Mouse (Mus musculus): ENCODE results near the gene 1700024G13Rik. TPM values are rescaled to one million over a fixed set of nuclear protein-coding genes. Genes with fewer than 3 reads are reported as not detected.

1700024G13Rik gene
- polyA plus RNA-seq (2012; rRNA removed; ENCODE audit: low replicate concordance), result not detected in 2 replicates

DNA sequence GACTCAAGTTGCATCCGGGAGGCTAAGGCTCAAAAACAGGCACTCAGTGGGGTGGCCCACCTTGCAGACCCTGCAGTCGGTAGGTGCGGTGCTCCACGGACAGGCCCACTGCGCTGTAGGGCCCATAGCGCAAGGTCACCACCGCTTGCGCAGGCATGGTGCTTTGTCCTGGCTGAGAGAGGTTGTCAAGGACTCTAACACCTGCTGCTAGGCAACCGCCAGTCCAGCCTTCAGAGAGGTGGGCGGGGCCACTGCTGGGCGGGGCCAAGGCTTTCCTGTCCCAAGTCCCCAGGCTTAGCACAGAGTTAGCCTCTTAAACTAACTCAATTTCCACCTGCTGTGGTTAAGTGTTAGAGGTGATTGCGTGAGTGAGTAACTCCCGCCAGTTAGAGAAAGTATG is at the start of gene 1700024G13Rik:
Gene 1700024G13Rik, minus strand, starts transcription at position 196 of the 400 bp plus-strand sequence.

Other genes with a start within 250 kb of the 1700024G13Rik start
- not detected in 2 replicates for gene Msmb, start 246.4 kb downstream of the 1700024G13Rik start, polyA plus RNA-seq (2012; rRNA removed; ENCODE audit: low replicate concordance)
- 93.0 and 112 TPM in 2 replicates for gene Ncoa4, start 228.5 kb downstream of the 1700024G13Rik start, polyA plus RNA-seq (2012; rRNA removed; ENCODE audit: low replicate concordance)
- gene Timm23, start 186.5 kb downstream of the 1700024G13Rik start, polyA plus RNA-seq (2012; rRNA removed; ENCODE audit: low replicate concordance), result 199 and 255 TPM in 2 replicates
- 5.8 and 10.2 TPM in 2 replicates for gene Parg, start 186.4 kb downstream of the 1700024G13Rik start, polyA plus RNA-seq (2012; rRNA removed; ENCODE audit: low replicate concordance)
- 0.82 and 15.3 TPM in 2 replicates for gene Ogdhl, start 66.4 kb downstream of the 1700024G13Rik start, polyA plus RNA-seq (2012; rRNA removed; ENCODE audit: low replicate concordance)
- not detected in 2 replicates for gene Slc18a3, start 76.5 kb upstream of the 1700024G13Rik start, polyA plus RNA-seq (2012; rRNA removed; ENCODE audit: low replicate concordance)
- not detected in 2 replicates for gene Chat, start 77.6 kb upstream of the 1700024G13Rik start, polyA plus RNA-seq (2012; rRNA removed; ENCODE audit: low replicate concordance)
- 5.0 and 7.0 TPM in 2 replicates for gene Ercc6, start 125.1 kb upstream of the 1700024G13Rik start, polyA plus RNA-seq (2012; rRNA removed; ENCODE audit: low replicate concordance)
- gene Prrxl1, start 211.0 kb upstream of the 1700024G13Rik start, polyA plus RNA-seq (2012; rRNA removed; ENCODE audit: low replicate concordance), result not detected in 2 replicates